Mouse (Mus musculus) embryo, embryonic 11.5 days (tissue): ENCODE results near the gene Atf6.

ENCODE experiments used
- DNase-seq: peaks from one replicate; pipeline ENCODE4 v3.0.0-alpha.2; 2012; ENCODE audit warnings: low read depth, low spot score

Atf6 gene

GRCm38 (mm10) chr1:170884390-170884789 is 16.8 kb upstream of the Atf6 start:
- DNase-seq, result no peak

DNA sequence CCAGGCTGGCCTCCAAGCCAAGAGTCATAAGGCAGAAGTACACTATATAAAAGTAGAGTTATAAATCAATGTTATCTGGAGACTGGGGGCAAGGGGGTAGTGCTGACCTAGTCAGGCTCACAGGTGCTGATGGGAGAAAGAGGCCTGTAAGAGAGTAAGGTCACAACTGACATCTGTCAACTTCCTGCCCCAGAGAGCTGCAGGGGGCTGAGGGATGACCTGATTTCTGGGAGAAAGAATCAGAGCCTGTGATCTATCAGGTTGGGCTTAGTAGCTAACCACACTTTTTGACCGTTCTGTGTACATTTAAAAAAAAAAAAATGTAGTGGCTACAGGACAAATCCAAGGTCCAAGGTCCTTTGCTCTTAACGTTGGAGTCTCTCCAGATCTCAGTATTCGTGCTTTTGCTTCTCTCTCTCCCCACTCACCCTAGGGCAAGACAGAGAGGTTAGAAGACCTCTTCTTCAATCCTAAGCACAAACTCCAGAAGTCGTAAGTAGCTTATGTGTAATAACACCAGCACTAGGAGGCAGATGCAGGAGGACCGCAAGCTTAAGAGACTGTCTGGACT is 15.4 kb upstream of the Atf6 start:
- DNase-seq, result no peak

- DNase-seq, result no peak
Measured at GRCm38 (mm10) chr1:170876906-170877305, 9.3 kb upstream of the Atf6 start.

- no peak for DNase-seq
Measured at GRCm38 (mm10) chr1:170875676-170876075, 8.1 kb upstream of the Atf6 start.

- no peak for DNase-seq
Measured at GRCm38 (mm10) chr1:170871961-170872360, 4.4 kb upstream of the Atf6 start.

DNA sequence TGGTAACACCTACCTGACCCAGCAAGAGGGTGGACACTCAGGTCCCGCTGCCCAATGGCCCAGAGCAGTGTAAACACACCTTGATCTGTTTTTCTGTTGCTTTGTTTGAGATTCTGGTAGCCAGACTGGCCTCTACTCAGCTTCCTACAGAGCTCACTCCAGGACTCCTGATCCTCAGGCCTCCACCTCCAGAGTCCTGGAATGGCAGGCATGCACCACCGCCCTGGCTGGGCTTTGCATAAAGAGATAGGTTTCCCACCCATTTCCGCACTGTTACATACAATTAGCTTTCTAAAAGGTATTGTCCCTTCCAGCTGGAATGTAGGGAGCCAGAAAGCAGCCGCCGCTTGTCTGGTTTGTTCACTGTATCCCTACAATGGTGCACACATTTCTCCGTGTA is 3.8 kb upstream of the Atf6 start:
- DNase-seq, result no peak

- no peak for DNase-seq
Measured at GRCm38 (mm10) chr1:170868905-170869283, 1.3 kb upstream of the Atf6 start.

- peak; percentile 78 for DNase-seq
Measured at GRCm38 (mm10) chr1:170868107-170868904, 735 bp upstream of the Atf6 start.

GRCm38 (mm10) chr1:170866992-170867690 is 430 bp downstream of the Atf6 start:
- no peak for DNase-seq

DNA sequence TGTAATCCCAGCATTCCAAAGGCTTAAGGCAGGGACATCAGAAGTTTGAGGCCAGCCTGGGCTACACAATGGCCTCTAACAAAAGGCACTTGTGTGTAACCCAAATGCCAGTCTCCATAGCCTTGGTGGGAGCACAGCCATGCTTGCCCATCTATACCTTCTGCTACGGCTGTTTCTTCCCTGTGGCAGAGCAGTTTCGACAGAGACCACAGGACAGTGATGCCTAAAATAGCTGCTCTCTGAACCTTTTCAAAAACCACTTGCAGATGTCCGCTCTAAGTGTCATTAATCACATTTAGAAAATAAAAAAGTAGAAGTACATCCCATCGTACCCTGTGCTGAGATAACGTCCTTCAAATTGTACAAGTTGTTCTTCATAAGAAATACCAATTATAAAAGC is 2.2 kb downstream of the Atf6 start:
- no peak for DNase-seq

DNA sequence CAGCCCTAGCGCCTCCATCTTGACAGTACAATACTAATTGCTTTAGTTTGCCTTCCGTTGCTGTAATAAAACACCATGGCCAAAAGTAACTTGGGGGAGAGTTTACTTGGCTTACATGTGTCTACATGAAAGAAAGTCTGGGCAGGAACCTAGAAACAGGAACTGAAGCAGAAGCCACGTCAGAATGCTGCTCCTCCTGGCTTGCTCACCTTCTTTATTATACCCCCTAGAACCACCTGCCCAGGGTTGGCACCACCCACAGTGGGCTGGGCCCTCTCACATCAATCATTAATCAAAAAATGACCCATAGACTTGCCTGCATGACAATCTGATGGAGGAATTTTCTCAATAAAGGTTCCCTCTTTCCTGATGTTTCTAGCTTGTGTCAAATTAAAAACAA is 2.8 kb downstream of the Atf6 start:
- DNase-seq, result no peak

- DNase-seq, result no peak
Measured at GRCm38 (mm10) chr1:170864234-170864633, 3.3 kb downstream of the Atf6 start.

GRCm38 (mm10) chr1:170863033-170863432 is 4.5 kb downstream of the Atf6 start:
- no peak for DNase-seq

- DNase-seq, result no peak
Measured at GRCm38 (mm10) chr1:170862435-170862717, 5.2 kb downstream of the Atf6 start.

DNA sequence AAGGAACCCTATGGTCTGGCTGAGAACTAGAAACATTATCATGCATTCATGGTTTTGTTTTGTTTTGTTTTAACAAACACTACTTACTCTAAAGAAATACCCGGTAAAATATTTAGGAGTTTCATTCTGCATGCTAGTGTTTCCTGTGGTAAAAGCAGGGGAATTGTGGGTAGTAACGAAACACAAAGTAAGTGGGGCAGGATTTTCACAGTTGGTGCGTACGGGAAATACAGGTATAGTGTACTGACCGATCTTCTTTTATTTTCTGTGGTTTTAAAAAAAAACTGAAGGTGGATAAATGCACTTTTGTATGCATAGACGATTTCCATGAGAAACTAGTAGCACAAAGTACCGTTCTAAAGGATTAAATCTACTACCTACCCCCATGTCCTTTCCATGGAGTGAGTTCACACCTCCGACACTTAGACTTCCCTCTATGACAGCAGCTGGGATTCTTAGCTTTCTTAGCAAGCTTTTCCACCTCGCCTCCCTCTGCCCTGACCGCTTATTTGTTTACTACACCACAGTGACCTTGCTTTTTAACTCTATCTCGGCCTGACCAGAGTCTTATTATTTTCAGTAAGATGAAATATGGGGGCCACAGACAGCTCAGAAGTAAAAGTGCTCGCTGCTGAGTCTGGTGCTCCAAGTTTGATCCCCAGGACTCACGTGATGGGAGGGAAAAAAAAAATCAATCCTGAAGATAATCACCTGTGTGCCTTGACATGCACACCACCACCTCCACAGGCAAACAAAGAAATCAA is 5.7 kb downstream of the Atf6 start:
- no peak for DNase-seq

- no peak for DNase-seq
Measured at GRCm38 (mm10) chr1:170858872-170859271, 8.7 kb downstream of the Atf6 start.

GRCm38 (mm10) chr1:170857369-170857768 is 10.2 kb downstream of the Atf6 start:
- DNase-seq, result no peak

DNA sequence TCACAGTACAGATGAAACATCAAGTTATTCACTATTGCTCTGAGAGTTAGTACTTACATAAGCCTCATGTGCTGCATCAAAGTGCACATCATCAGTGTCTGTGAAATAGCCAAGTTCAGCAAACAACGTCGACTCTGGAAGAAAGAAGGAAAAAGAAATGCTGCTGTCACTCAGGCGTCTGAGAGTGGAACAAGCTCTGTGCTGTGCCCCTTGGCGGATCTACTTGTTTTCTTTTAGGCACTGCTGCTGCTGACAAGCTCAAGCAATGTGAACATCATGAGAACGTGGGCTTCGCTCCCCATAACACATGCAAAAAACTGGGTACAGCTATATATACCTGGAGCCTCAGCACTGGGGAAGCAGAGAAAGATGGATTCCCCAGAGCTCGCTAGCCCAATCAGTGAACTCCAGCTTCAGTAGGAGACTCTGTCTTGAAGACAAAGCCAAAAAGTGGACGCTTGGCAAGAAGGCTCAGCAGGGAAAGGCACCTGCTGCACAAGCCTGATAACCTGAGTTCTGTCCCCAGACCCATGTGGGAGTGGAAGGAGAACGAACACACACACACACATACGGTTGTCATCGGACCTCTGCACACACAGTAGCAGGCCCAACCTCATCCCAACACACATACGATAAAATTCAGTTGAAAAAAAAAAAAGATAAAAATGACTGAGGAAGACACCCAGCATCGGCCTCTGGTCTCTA is 12.4 kb downstream of the Atf6 start:
- no peak for DNase-seq

DNA sequence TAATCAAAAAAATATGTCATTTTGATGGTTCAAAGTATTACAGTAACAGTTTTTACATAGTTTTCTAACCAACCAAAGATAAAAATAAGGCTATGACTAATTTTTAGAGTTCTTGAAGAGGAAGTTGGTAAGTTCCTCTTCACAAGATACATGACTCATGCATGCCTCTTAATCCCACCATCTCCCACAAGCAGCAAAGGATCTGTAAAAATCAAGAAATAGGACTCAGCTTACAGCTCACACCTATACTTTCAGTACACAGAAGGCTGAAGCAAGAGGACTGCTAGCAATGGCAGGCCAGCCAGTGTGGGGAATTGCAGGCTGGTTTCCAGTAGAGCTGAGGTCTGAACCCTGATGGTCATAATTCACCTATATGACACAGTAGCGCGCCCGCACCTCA is 14.0 kb downstream of the Atf6 start:
- no peak for DNase-seq

DNA sequence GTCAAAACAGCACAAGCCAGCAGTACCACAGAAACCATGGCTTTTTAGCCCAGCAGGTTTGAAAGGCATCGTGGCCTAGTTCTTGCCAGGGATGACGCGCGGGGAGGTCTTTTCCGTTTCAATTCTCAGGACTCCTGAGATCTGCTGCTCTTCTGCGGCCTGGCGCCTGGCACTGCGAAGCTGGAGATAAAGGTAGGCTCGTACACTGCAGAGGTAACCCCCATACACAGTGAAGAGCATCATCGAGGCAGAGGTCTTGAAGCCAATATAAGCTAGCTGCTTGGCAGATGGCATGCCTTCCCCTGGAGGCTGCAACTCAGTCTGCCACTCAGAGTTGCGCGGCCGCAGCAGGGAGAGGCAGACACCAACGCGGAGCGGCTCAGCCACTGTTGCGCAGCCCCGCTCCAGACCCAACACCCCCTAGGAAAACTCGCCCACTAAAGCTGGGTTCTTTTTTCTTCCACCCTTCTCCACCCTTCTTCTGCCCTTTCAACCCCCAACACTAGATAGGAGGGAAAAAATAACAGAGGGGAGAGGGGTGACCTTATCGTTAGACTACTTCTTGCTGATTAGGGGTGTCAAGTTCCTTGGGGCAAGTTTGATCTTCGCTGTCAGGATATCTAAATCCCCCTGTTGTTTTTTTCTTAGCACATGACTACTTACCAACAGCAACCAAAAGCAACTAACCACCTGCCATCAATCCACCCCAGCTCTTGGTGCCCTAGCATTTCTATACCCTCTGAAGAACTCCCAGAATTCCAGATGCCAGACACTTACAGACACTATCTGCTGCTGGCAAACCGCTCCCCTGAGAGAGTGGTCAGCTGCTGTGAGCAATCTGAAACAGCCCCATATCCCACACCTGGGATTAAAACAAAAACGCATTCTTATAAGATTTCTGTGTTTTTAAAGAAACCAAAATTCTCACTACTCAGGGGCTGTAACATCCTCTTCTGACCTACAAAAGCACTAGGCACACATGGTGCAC is 16.6 kb downstream of the Atf6 start:
- DNase-seq, result no peak

DNA sequence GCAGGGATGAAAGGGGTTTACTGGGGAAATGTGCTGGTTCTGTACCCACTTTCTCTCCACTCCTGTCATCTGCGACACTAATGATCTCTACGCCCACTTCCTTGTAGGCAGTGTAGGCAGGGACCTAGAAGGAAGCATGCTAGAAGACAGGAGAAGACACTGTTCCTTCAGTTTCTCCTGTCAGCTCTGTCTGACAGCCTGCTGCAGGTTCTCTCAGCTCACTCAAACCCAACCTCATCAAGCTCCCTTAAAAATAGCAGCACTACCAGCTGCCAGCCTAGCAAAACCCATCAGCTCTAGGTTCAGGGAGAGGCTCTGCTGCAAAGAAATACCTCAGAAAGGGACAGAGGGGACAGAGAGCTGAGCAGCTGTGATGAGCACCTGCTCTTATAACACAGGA is 17.6 kb downstream of the Atf6 start:
- no peak for DNase-seq
